In genomic region chr7:124681212-124681611, GRCm38 (mm10) we compare ENCODE assay signal across 13 mouse cellular contexts.
DNase-seq lines count a peak whose midpoint lies in the region; ATAC-seq and TF ChIP-seq lines count a peak whose summit lies in the region.
"Had no signal": no experiment of that assay in that cellular context is flagged by ENCODE, and none has a peak within 500 bp of the region (broad histone marks: within the 10 kb centered on the region; RNA-seq: fewer than 3 reads in every experiment).

No protein-coding gene starts in this region.

- H3K4me3 ChIP-seq in forebrain, postnatal 0 days (ENCODE audit: low read depth, low read length) = no peak overlapping the region
- H3K4me3 ChIP-seq: erythroblast, embryonic 14.5 days; heart, embryonic 15.5 days had no signal

- WGBS in forebrain, postnatal 0 days = 67% methylated on average over 10 of the region's 10 CpGs

- H3K27me3 ChIP-seq in forebrain, postnatal 0 days (ENCODE audit: insufficient read depth, low read length) = no peaks in the 10 kb centered on the region
- H3K27me3 ChIP-seq: heart, embryonic 15.5 days had no signal

- H3K9ac ChIP-seq in forebrain, postnatal 0 days = no peak overlapping the region
- H3K9ac ChIP-seq: heart, embryonic 15.5 days had no signal

- H3K27ac ChIP-seq in forebrain, postnatal 0 days (ENCODE audit: low read depth, low read length) = no peak overlapping the region
- H3K27ac ChIP-seq: heart, embryonic 15.5 days had no signal

- no peak for DNase-seq in cerebellum, postnatal 4 days (ENCODE audit: low spot score in 2 of 2)
- DNase-seq in forebrain, postnatal 0 days = peak; percentile 69
- DNase-seq in layer of hippocampus, postnatal 36 days = peak; percentile 70 to 75
- DNase-seq in right cerebral cortex, postnatal 36 days (ENCODE audit: low spot score in 2 of 2) = peak; percentile 70 to 80
- DNase-seq in liver = no peak
- no peak for DNase-seq in adrenal gland, postnatal 14 days
- DNase-seq: kidney, adult 18-20 months; lung, postnatal 4 days had no signal

- no peaks in the 10 kb centered on the region for H3K9me3 ChIP-seq in forebrain, postnatal 0 days (ENCODE audit: low read length)
- H3K9me3 ChIP-seq: heart, embryonic 15.5 days had no signal

- ATAC-seq in cerebellum, adult (ENCODE audit: insufficient number of reproducible peaks, low FRiP score, low TSS enrichment) = 0 out of 2 replicates have a peak, but pooled peaks have one; percentile 29
- ATAC-seq in forebrain, postnatal 0 days = 0 out of 2 replicates have a peak, but pooled peaks have one; percentile 27
- ATAC-seq in granulocyte monocyte progenitor cell, adult 5-6 weeks (replicated peaks; ENCODE audit: poor library complexity, severe bottlenecking) = no peak

- H3K4me2 ChIP-seq in forebrain, postnatal 0 days (ENCODE audit: low read depth) = no peak overlapping the region
- H3K4me2 ChIP-seq: heart, embryonic 15.5 days; liver, embryonic 11.5 days had no signal

- no peak for TF ChIP-seq CTCF in forebrain, postnatal 0 days (IDR thresholded peaks at IDR 0.05; ENCODE audit: low read depth)

- no peaks in the 10 kb centered on the region for H3K4me1 ChIP-seq in forebrain, postnatal 0 days (ENCODE audit: insufficient read depth)
- H3K4me1 ChIP-seq: heart, embryonic 15.5 days had no signal

- no peaks in the 10 kb centered on the region for H3K36me3 ChIP-seq in forebrain, postnatal 0 days (ENCODE audit: insufficient read depth)
- H3K36me3 ChIP-seq: heart, embryonic 15.5 days had no signal

Comparison
In these comparisons a context has a peak if more than half of its experiments do, and no peak if none do; other contexts are left out.
1. DNase-seq: peak in forebrain, postnatal 0 days (single experiment), layer of hippocampus, postnatal 36 days (2 of 2) and right cerebral cortex, postnatal 36 days (2 of 2); none in cerebellum, postnatal 4 days (0 of 2), liver (single experiment) and adrenal gland, postnatal 14 days (single experiment).